Mouse (Mus musculus) liver, postnatal 0 days (tissue): ENCODE data around the gene Tmem240.

Source experiments
- CTCF ChIP-seq: sonication (generic); IDR thresholded peaks from 2 replicates; pipeline ENCODE4 v1.5.1; 2016; ENCODE audit warnings: antibody characterized with exemption, low read depth
- EP300 ChIP-seq: IDR thresholded peaks from 2 replicates; pipeline ENCODE4 v1.6.1; 2016; ENCODE audit warnings: antibody characterized with exemption, low read depth, mild to moderate bottlenecking

- TF ChIP-seq CTCF (no peak), EP300 (no peak)
Observed at GRCm38 (mm10) chr4:155745136-155745535, 10.5 kb downstream of the Tmem240 start.
